Mouse (Mus musculus) limb, embryonic 15.5 days (tissue): ENCODE data around the gene Mto1. TPM values are rescaled to one million over a fixed set of nuclear protein-coding genes. Genes with fewer than 3 reads are reported as not detected.

ENCODE experiments used
- ATAC-seq: fragments of 200-750 bp; cut with Nextera tagmentation; 2 replicates; pipeline ENCODE4 v1.8.0; 2017; ENCODE audit warnings: low read depth, moderate TSS enrichment; ENCODE audit not compliant: insufficient number of reproducible peaks, low FRiP score, low TSS enrichment
- H3K27ac ChIP-seq: fragments of 300-500 bp; sonication (generic); 2 replicates; pipeline ENCODE4 v1.5.1; 2015; ENCODE audit warnings: moderate library complexity, mild to moderate bottlenecking, inconsistent platforms
- H3K27me3 ChIP-seq: fragments of 300-500 bp; sonication (generic); 2 replicates; pipeline ENCODE4 v1.6.1; 2015; ENCODE audit warnings: inconsistent platforms
- H3K36me3 ChIP-seq: fragments of 300-500 bp; sonication (generic); 2 replicates; pipeline ENCODE4 v1.6.1; 2015; ENCODE audit warnings: inconsistent platforms
- H3K4me1 ChIP-seq: fragments of 300-500 bp; sonication (generic); 2 replicates; pipeline ENCODE4 v1.6.1; 2015; ENCODE audit warnings: inconsistent platforms
- H3K4me2 ChIP-seq: fragments of 300-500 bp; sonication (generic); 2 replicates; pipeline ENCODE4 v1.6.1; 2015; ENCODE audit warnings: mild to moderate bottlenecking, inconsistent platforms
- H3K4me3 ChIP-seq: fragments of 300-500 bp; sonication (generic); 2 replicates; pipeline ENCODE4 v1.5.1; 2015; ENCODE audit warnings: mild to moderate bottlenecking, inconsistent platforms
- H3K9ac ChIP-seq: fragments of 300-500 bp; sonication (generic); 2 replicates; pipeline ENCODE4 v1.6.1; 2015; ENCODE audit warnings: inconsistent platforms
- H3K9me3 ChIP-seq: fragments of 300-500 bp; sonication (generic); 2 replicates; pipeline ENCODE4 v1.6.1; 2016; ENCODE audit warnings: inconsistent platforms
- WGBS: fragments of 180-500 bp; shearing (Covaris S2); methylation state at CpG from one replicate; pipeline ENCODE4 v1.1.7; 2015; 5-methylcytosine and 5-hydroxymethylcytosine counted together
- polyA plus RNA-seq: library from polyadenylated mRNA; unstranded; fragments of >200 nt; fragmentation: Nextera tagmentation; extraction: Ambion mirVana; gene quantifications from 2 replicates; pipeline ENCODE4 v1.2.1, GENCODE M21; 2015

Gene Mto1
- 21.2 and 24.6 TPM in 2 replicates for polyA plus RNA-seq

DNA sequence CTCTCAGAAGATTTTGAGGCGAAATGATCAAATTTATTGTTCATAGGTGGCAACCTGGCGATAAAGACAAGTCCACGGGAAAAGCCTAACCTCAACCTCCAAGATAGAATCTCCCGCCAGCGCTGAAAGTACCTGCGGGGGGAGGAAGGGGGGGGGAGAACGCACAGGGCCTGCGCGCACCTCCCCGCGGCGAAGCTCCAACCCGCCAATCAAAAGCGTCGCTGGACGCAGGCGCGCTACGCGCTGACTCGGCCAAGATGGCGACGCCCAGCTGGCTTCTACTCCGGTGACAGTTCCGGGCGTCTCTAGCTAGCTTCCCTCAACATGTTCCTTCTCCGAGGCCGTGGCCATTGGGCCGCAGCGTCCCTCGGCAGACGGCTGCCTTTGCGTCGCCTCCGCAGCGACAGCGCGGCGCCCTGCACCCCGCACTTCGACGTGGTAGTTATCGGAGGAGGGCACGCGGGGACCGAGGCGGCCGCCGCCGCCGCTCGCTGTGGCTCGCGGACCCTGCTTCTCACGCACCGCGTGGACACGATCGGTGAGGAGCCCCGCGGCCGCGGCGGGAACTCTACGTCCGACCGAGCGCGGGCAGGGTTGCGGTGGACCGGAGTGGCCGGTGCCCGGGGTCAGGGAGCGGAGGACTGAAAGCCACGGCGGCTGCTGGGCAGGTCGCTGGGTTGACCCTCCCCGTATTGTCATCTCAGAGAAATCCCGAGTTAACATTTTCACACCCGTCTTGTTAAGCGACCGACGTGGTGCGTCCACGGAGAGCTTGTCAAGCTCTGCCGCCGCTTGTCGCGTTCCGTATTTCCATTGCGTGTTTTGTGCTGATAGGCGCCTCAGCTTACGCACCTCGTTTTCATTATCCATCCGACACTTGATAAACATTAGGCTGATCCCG lies at the start of gene Mto1, which contains the start of gene Gm17324:
Gene Mto1 (plus strand): TSS at position 236 of the 901 bp plus-strand sequence.
Gene Gm17324 (minus strand): TSS at position 814 of the 901 bp plus-strand sequence.
- Histone ChIP-seq H3K27me3 (peaks cover 24% of the 10 kb centered on the region), H3K27ac (peak within 1 kb of the TSS; percentile 92), H3K9ac (peak within 1 kb of the TSS; percentile 95), H3K9me3 (no peaks in the 10 kb centered on the region), H3K4me2 (peak within 1 kb of the TSS; percentile 60), H3K36me3 (peaks cover 23% of the 10 kb centered on the region), H3K4me3 (peak within 1 kb of the TSS; percentile 94), H3K4me1 (peaks cover 10% of the 10 kb centered on the region)
- peak; percentile 91 for ATAC-seq
- WGBS: under 1% methylated on average over 86 of the region's 96 CpGs

DNA sequence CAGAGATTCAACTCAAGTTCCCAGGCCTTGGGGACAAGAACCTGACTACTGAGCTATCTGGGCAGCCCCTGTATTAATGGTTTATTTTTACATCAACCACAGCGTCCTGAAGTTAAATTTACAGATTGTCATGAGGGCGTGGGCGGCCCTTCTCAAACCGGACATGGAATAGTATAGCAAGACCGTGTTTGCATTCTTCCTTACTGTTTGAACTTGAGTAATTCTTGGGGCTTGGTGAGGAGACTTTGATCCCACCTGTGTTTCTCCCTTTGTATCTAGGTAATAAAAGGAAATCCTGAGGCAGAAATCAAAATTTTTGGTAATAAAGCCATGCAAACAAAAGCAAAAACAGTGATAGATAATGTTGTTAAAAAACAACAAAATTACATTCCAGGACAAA lies 47.4 kb upstream of the Mto1 start:
- Histone ChIP-seq H3K9ac (no peak overlapping the region), H3K27me3 (peaks cover 24% of the 10 kb centered on the region), H3K4me1 (peaks cover 7% of the 10 kb centered on the region), H3K36me3 (no peaks in the 10 kb centered on the region), H3K9me3 (no peaks in the 10 kb centered on the region), H3K4me3 (no peak overlapping the region), H3K4me2 (no peak overlapping the region), H3K27ac (no peak overlapping the region)
- whole genome bisulfite sequencing: 78% methylated on average over 5 of the region's 5 CpGs
- ATAC-seq: no peak

DNA sequence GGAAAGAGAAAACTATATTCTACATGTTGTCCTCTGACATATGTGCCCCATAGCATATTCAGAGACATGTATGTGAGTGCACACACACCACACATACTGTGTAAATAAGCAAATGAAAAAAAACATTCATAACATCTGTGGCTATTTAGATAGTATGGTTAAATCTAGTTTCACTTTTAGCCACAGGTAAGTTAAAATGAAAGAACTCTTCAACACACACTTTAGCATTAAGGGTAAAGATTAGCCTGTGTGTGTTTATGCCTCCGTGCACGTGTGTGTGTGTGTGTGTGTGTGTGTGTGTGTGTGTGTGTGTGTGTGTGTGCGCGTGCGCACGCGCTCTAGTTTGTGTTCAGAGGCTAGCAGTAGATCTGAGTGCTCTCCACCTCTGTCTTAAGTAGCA lies 46.4 kb upstream of the Mto1 start:
- peaks cover 14% of the 10 kb centered on the region for H3K27me3 ChIP-seq
- H3K4me1 ChIP-seq: no peaks in the 10 kb centered on the region
- no peak overlapping the region for H3K9ac ChIP-seq
- H3K27ac ChIP-seq: no peak overlapping the region
- no peak overlapping the region for H3K4me3 ChIP-seq
- ATAC-seq: no peak
- H3K36me3 ChIP-seq: no peaks in the 10 kb centered on the region
- H3K9me3 ChIP-seq: no peaks in the 10 kb centered on the region
- H3K4me2 ChIP-seq: no peak overlapping the region
- 88% methylated on average over 7 of the region's 7 CpGs for WGBS

DNA sequence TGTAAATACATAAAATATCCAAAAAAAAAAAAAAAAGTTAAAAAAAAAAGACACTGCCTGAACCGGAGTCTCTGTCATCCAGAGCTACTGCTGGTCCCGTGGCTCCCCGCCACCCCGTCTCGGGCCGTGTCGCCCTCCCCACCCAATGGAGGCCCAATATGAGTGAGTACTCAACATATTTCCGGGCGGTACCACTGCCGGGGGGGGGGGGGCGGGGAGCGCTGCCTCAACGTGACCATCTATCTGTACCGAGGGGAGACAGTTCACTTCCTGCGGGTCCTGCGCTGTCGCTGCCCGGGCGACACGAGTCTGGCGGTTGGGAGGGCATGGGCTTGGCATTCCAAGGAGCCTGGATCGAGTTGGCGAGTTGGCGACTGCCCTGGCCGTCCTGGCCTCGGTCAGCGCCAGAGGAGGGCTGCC lies 20.6 kb upstream of the Mto1 start:
- 10% methylated on average over 27 of the region's 27 CpGs for WGBS
- Histone ChIP-seq H3K36me3 (no peaks in the 10 kb centered on the region), H3K27ac (no peak overlapping the region), H3K4me3 (peak overlapping the region; percentile 31), H3K27me3 (no peaks in the 10 kb centered on the region), H3K9me3 (no peaks in the 10 kb centered on the region), H3K4me1 (no peaks in the 10 kb centered on the region), H3K9ac (0 out of 2 replicates have a peak overlapping the region, but pooled peaks have one; percentile 28), H3K4me2 (peak overlapping the region; percentile 59)
- ATAC-seq: no peak

DNA sequence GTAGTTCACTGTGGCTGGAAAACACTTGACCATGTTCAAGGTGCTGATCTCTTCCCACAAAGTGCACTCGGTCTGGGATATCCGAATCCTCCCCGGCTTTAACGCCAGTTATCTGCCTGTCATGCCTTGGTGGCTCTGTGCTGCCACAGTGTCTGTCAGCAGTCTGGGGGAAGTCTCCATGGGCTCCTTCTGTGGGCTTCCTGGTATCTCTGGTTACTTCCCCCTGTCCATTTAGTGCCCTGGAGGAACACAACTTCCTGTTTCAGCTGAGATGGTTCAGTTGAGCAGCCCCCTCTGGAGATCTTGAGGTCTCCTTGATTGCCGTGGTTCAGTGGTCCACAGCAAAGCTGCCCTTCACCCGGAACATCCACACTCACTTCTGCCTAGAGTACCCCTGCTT lies 19.8 kb upstream of the Mto1 start:
- no peaks in the 10 kb centered on the region for H3K4me1 ChIP-seq
- no peaks in the 10 kb centered on the region for H3K9me3 ChIP-seq
- ATAC-seq: no peak
- no peak overlapping the region for H3K27ac ChIP-seq
- 0 out of 2 replicates have a peak overlapping the region, but pooled peaks have one; percentile 59 for H3K4me2 ChIP-seq
- H3K9ac ChIP-seq: no peak overlapping the region
- H3K4me3 ChIP-seq: no peak overlapping the region
- 80% methylated on average over 6 of the region's 6 CpGs for WGBS
- no peaks in the 10 kb centered on the region for H3K27me3 ChIP-seq
- no peaks in the 10 kb centered on the region for H3K36me3 ChIP-seq

DNA sequence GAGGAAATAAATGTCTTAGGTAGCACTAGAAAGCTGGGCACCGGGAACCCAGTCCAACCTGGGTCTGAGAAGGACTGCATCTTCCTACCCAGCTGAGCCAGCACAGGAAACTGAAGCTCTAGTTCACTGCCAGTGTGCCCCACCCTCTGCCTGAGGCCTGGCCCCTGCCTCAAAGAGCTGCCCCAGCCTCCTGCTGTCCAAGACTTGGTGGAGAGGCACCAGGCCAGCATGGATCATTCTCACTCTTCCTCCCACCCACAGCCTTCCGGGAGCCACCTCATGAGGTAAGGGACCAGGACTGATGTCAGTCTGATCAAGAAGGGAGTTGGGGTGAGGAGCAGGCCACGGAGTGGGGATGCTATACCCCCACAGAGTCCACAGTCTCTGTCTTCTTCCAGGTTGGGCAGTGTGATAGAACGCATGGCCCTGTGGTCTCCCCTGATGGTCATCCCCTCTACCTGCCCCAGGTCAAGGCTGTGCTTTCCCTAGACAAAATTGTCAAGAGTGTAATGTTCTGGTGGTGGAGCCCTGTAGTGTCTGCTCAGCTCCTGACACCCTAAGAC lies 19.1 kb upstream of the Mto1 start:
- H3K9me3 ChIP-seq: no peaks in the 10 kb centered on the region
- H3K4me3 ChIP-seq: no peak overlapping the region
- WGBS: 73% methylated on average over 4 of the region's 4 CpGs
- no peaks in the 10 kb centered on the region for H3K4me1 ChIP-seq
- H3K36me3 ChIP-seq: no peaks in the 10 kb centered on the region
- H3K27ac ChIP-seq: no peak overlapping the region
- peak; percentile 35; the same call in 1 of the 2 replicates for ATAC-seq
- H3K4me2 ChIP-seq: no peak overlapping the region
- no peaks in the 10 kb centered on the region for H3K27me3 ChIP-seq
- no peak overlapping the region for H3K9ac ChIP-seq

DNA sequence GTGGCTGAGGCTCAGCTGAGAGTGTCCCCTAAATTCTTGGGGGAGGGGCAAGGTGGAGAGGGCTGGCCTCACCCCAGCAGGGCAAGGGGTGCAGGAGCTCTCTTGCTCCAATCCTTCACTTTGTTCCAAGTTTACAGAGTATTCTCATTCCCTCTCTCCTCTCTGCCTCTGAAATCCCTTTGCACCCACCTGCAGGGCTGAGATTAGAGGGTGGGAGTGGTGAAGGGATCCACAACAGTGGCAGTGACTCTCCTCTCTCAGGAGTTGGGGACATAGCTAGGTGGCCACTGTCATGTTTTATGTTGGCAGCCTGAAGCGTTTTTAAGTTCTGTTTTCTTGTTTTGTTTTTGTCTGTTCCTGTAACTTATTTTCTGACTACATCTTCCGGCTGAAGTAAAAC lies 18.5 kb upstream of the Mto1 start:
- no peaks in the 10 kb centered on the region for H3K27me3 ChIP-seq
- H3K36me3 ChIP-seq: no peaks in the 10 kb centered on the region
- WGBS: 56% methylated on average over 2 of the region's 2 CpGs
- no peaks in the 10 kb centered on the region for H3K4me1 ChIP-seq
- no peak overlapping the region for H3K9ac ChIP-seq
- H3K9me3 ChIP-seq: no peaks in the 10 kb centered on the region
- H3K4me2 ChIP-seq: no peak overlapping the region
- no peak overlapping the region for H3K4me3 ChIP-seq
- no peak overlapping the region for H3K27ac ChIP-seq
- ATAC-seq: no peak

DNA sequence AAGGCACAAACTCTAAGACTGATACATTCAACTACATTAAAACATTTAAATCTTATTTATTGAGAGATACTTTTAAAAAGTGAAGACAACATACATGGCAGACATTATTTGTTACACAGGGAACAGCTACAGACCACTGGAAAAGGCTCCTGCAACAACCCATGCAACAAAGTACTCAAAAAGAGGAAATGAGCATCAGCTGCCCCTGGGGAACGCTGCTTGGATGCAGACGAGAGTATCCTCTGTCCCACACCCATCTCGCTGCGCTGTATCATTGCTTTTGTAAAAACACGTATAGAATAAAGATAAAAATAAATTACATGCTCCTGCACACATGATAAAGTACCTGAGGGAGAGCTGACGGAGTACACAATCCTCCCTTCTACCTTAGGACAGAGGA lies 17.5 kb upstream of the Mto1 start:
- Histone ChIP-seq H3K4me1 (no peaks in the 10 kb centered on the region), H3K4me3 (no peak overlapping the region), H3K4me2 (no peak overlapping the region), H3K27me3 (no peaks in the 10 kb centered on the region), H3K27ac (no peak overlapping the region), H3K9me3 (no peaks in the 10 kb centered on the region), H3K9ac (no peak overlapping the region), H3K36me3 (no peaks in the 10 kb centered on the region)
- ATAC-seq: no peak
- WGBS: 71% methylated on average over 6 of the region's 6 CpGs

DNA sequence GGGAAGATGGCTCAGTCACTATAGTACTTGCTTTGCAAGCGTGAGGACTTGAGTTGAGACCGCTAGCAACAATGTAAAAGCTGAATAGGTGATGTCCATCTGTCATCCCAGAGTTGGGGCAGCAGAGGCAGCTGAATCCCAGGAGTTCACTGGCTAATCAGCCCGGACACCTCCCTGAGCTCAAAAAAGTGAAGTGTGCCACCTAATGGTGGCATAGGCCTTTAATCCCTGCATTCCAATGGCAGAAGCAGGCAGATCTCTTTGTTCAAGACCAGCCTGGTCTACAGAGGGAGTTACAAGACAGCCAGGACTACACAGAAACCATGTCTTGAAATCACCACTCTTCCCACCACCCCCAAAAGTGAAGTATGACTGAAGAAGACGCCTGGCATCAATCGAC lies 15.5 kb upstream of the Mto1 start:
- Histone ChIP-seq H3K27me3 (no peaks in the 10 kb centered on the region), H3K4me2 (no peak overlapping the region), H3K4me3 (no peak overlapping the region), H3K9ac (no peak overlapping the region), H3K9me3 (no peaks in the 10 kb centered on the region), H3K4me1 (no peaks in the 10 kb centered on the region), H3K27ac (no peak overlapping the region), H3K36me3 (no peaks in the 10 kb centered on the region)
- 88% methylated on average over 5 of the region's 5 CpGs for WGBS
- no peak for ATAC-seq

DNA sequence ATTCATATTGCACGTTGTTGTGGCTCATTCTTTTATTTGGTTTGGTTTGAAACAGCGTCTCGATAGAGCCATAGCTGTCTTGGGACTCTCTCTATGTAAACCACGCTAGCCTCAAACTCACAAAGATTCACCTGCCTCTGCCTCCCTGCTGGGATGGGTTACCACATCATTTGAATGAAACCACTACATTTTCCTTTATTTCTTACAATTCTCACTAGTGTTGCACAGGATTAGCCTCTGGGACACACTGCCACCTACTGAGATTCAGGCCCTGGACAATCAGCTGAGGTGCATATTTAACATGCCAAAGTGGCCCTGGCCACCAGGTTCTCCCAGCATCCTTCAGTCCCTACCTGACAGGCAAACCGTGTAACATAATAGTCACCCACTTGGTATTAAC lies 8.6 kb upstream of the Mto1 start:
- Histone ChIP-seq H3K36me3 (no peaks in the 10 kb centered on the region), H3K4me2 (no peak overlapping the region), H3K4me3 (no peak overlapping the region), H3K27ac (no peak overlapping the region), H3K27me3 (peaks cover 42% of the 10 kb centered on the region), H3K9ac (no peak overlapping the region), H3K9me3 (no peaks in the 10 kb centered on the region), H3K4me1 (peaks cover 20% of the 10 kb centered on the region)
- 55% methylated on average over 5 of the region's 5 CpGs for WGBS
- no peak for ATAC-seq

DNA sequence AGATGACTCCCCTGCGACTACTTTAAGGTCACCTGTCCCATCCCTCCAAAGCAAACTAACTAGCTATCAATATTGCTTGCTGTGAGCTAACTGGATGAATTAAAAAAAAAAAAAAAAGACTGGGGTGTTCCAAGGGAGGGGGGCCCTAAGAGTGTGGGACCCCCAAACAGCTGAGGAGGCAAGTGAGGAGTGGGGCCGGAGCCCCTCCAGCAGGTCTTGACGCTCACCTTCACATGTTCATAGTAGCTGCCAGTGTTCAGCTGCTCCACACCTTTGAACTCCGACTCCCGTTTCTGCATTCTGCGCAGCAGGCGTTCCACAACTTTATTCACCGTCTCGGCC lies 5.8 kb upstream of the Mto1 start:
- Histone ChIP-seq H3K27ac (no peak overlapping the region), H3K9ac (peak overlapping the region; percentile 65), H3K36me3 (no peaks in the 10 kb centered on the region), H3K9me3 (no peaks in the 10 kb centered on the region), H3K4me3 (peak overlapping the region; percentile 55), H3K4me2 (peak overlapping the region; percentile 86), H3K27me3 (peaks cover 57% of the 10 kb centered on the region), H3K4me1 (peaks cover 20% of the 10 kb centered on the region)
- WGBS: 4% methylated on average over 9 of the region's 9 CpGs
- no peak for ATAC-seq
